Mouse (Mus musculus): ENCODE data around the gene Fam102b. TPM values are rescaled to one million over a fixed set of nuclear protein-coding genes. Genes with fewer than 3 reads are reported as not detected.

Fam102b gene
- polyA plus RNA-seq, 1 experiment: 8.2 TPM

DNA sequence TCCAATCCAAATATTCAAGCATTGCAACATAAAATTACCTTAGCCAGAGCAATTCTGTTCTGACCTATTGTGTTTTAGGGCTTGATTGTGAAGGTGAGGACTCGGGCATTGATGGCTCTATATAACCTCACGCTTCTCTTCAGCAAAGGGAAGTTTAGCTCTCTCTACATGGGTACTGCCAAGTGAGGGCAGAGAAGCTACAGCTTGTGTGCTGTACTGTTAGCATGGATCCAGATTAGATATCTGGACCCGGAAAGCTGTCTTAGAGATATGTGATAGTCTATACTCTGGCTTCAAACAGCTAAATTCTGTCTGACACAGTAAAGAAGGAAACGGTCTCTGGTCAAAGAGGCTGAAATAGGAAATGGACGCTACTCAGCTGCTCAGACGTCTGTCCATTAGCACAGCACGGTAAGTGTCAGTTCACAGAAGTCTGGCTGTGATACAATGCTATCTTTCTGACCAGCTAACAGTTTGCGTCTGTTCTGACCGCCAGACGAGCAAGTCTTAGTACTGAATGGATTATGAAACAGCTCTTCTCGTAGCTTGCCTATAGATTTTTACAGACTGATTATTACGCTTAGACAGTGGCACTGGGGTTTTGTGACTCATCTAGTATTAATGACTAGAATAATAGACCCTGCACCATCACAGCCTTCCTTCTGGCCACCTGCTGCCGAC is 53.3 kb downstream of the Fam102b start:
- no peaks in the 10 kb centered on the region for H3K27me3 ChIP-seq (ENCODE audit: control insufficient read depth, insufficient read depth, insufficient read length)
- no peak overlapping the region for H3ac ChIP-seq (ENCODE audit: control insufficient read depth, insufficient read length, low read depth)
- no peak overlapping the region for H3K4me3 ChIP-seq (ENCODE audit: insufficient read depth, poor library complexity, severe bottlenecking)
- H3K36me3 ChIP-seq (ENCODE audit: control insufficient read depth, insufficient read depth): peaks cover 48% of the 10 kb centered on the region
- no peaks in the 10 kb centered on the region for H3K79me2 ChIP-seq (ENCODE audit: control insufficient read depth, insufficient read depth)
- TF ChIP-seq MYOD1 (IDR thresholded peaks at IDR 0.05; ENCODE audit: control insufficient read depth, insufficient read length, low read depth) (peak; percentile 20), FOSL1 (IDR thresholded peaks at IDR 0.05; ENCODE audit: insufficient read depth, low read length, poor library complexity, severe bottlenecking) (no peak)
- H3K79me3 ChIP-seq (ENCODE audit: low read depth): no peaks in the 10 kb centered on the region

DNA sequence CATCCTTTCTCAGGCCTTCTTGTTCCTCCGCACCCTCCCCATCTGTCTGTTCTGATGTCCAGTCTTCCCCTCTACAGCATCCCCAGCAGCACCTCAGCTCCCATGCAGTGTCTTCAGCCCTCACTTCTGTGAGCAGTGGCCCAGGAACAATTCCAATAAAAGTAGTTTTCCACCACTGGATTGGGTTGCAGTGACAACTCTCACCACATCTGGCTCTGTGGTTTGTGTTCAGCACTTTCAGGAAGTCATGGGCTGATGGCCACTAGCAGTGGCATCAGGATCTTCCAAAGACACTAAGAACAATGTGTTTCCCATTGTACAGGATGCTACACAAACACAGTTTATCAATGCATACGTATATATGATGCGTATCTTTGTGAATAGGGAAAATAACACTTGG is 61.4 kb downstream of the Fam102b start:
- H3ac ChIP-seq (ENCODE audit: control insufficient read depth, insufficient read length, low read depth): no peak overlapping the region
- TF ChIP-seq CEBPB (IDR thresholded peaks at IDR 0.05; ENCODE audit: low read depth) (no peak), MYOG (IDR thresholded peaks at IDR 0.05; ENCODE audit: control insufficient read depth, extremely low read depth, insufficient read length) (no peak), FOSL1 (IDR thresholded peaks at IDR 0.05; ENCODE audit: insufficient read depth, low read length, poor library complexity, severe bottlenecking) (no peak), CTCF (IDR thresholded peaks at IDR 0.05; ENCODE audit: control insufficient read depth, insufficient read depth, insufficient read length) (no peak), MYOD1 (IDR thresholded peaks at IDR 0.05; ENCODE audit: control insufficient read depth, insufficient read length, low read depth) (no peak), USF1 (IDR thresholded peaks at IDR 0.05; ENCODE audit: low read depth) (no peak), MAX (IDR thresholded peaks at IDR 0.05) (no peak)
- H3K36me3 ChIP-seq (ENCODE audit: control insufficient read depth, insufficient read depth): no peaks in the 10 kb centered on the region
- no peaks in the 10 kb centered on the region for H3K27me3 ChIP-seq (ENCODE audit: control insufficient read depth, insufficient read depth, insufficient read length)
- no peaks in the 10 kb centered on the region for H3K79me2 ChIP-seq (ENCODE audit: control insufficient read depth, insufficient read depth)
- H3K79me3 ChIP-seq (ENCODE audit: low read depth): no peaks in the 10 kb centered on the region
- no peak overlapping the region for H3K4me3 ChIP-seq (ENCODE audit: insufficient read depth, poor library complexity, severe bottlenecking)

GRCm38 (mm10) chr3:108964361-108965044 is 62.9 kb downstream of the Fam102b start:
- TF ChIP-seq MYOG (IDR thresholded peaks at IDR 0.05; ENCODE audit: control insufficient read depth, extremely low read depth, insufficient read length): no peak
- no peak for TF ChIP-seq MYOD1 (IDR thresholded peaks at IDR 0.05; ENCODE audit: control insufficient read depth, insufficient read length, low read depth)
- TF ChIP-seq CTCF (IDR thresholded peaks at IDR 0.05; ENCODE audit: control insufficient read depth, insufficient read depth, insufficient read length): no peak
- no peak for TF ChIP-seq CEBPB (IDR thresholded peaks at IDR 0.05; ENCODE audit: low read depth)
- no peak for TF ChIP-seq MAX (IDR thresholded peaks at IDR 0.05)
- no peak for TF ChIP-seq FOSL1 (IDR thresholded peaks at IDR 0.05; ENCODE audit: insufficient read depth, low read length, poor library complexity, severe bottlenecking)
- no peak for TF ChIP-seq USF1 (IDR thresholded peaks at IDR 0.05; ENCODE audit: low read depth)
- H3K79me3 ChIP-seq (ENCODE audit: low read depth): no peaks in the 10 kb centered on the region
- no peaks in the 10 kb centered on the region for H3K27me3 ChIP-seq (ENCODE audit: control insufficient read depth, insufficient read depth, insufficient read length)

GRCm38 (mm10) chr3:108963776-108964175 is 63.6 kb downstream of the Fam102b start:
- H3ac ChIP-seq (ENCODE audit: control insufficient read depth, insufficient read length, low read depth): no peak overlapping the region
- no peak for TF ChIP-seq MYOD1 (IDR thresholded peaks at IDR 0.05; ENCODE audit: control insufficient read depth, insufficient read length, low read depth)
- no peaks in the 10 kb centered on the region for H3K79me3 ChIP-seq (ENCODE audit: low read depth)
- H3K4me3 ChIP-seq (ENCODE audit: insufficient read depth, poor library complexity, severe bottlenecking): no peak overlapping the region
- H3K27me3 ChIP-seq (ENCODE audit: control insufficient read depth, insufficient read depth, insufficient read length): no peaks in the 10 kb centered on the region
- H3K36me3 ChIP-seq (ENCODE audit: control insufficient read depth, insufficient read depth): no peaks in the 10 kb centered on the region
- H3K79me2 ChIP-seq (ENCODE audit: control insufficient read depth, insufficient read depth): no peaks in the 10 kb centered on the region

More at GRCm38 (mm10) chr3:108964361-108965044, 62.9 kb downstream of the Fam102b start:
- H3K79me2 ChIP-seq (ENCODE audit: control insufficient read depth, insufficient read depth): no peaks in the 10 kb centered on the region
- no peak overlapping the region for H3ac ChIP-seq (ENCODE audit: control insufficient read depth, insufficient read length, low read depth)
- no peak overlapping the region for H3K4me3 ChIP-seq (ENCODE audit: insufficient read depth, poor library complexity, severe bottlenecking)
- H3K36me3 ChIP-seq (ENCODE audit: control insufficient read depth, insufficient read depth): no peaks in the 10 kb centered on the region

GRCm38 (mm10) chr3:108963278-108963677 is 64.1 kb downstream of the Fam102b start:
- no peak overlapping the region for H3ac ChIP-seq (ENCODE audit: control insufficient read depth, insufficient read length, low read depth)
- no peak overlapping the region for H3K4me3 ChIP-seq (ENCODE audit: insufficient read depth, poor library complexity, severe bottlenecking)
- H3K79me3 ChIP-seq (ENCODE audit: low read depth): no peaks in the 10 kb centered on the region
- H3K36me3 ChIP-seq (ENCODE audit: control insufficient read depth, insufficient read depth): no peaks in the 10 kb centered on the region
- no peaks in the 10 kb centered on the region for H3K79me2 ChIP-seq (ENCODE audit: control insufficient read depth, insufficient read depth)
- H3K27me3 ChIP-seq (ENCODE audit: control insufficient read depth, insufficient read depth, insufficient read length): no peaks in the 10 kb centered on the region
- TF ChIP-seq CTCF (IDR thresholded peaks at IDR 0.05; ENCODE audit: control insufficient read depth, insufficient read depth, insufficient read length) (no peak), MYOG (IDR thresholded peaks at IDR 0.05; ENCODE audit: control insufficient read depth, extremely low read depth, insufficient read length) (no peak), MAX (IDR thresholded peaks at IDR 0.05) (no peak), MYOD1 (IDR thresholded peaks at IDR 0.05; ENCODE audit: control insufficient read depth, insufficient read length, low read depth) (no peak), USF1 (IDR thresholded peaks at IDR 0.05; ENCODE audit: low read depth) (no peak), CEBPB (IDR thresholded peaks at IDR 0.05; ENCODE audit: low read depth) (no peak), FOSL1 (IDR thresholded peaks at IDR 0.05; ENCODE audit: insufficient read depth, low read length, poor library complexity, severe bottlenecking) (no peak)

- Histone ChIP-seq H3K27me3 (ENCODE audit: control insufficient read depth, insufficient read depth, insufficient read length) (no peaks in the 10 kb centered on the region), H3ac (ENCODE audit: control insufficient read depth, insufficient read length, low read depth) (no peak overlapping the region), H3K4me3 (ENCODE audit: insufficient read depth, poor library complexity, severe bottlenecking) (no peak overlapping the region)
Observed at GRCm38 (mm10) chr3:108961655-108962054, 65.8 kb downstream of the Fam102b start.

More at GRCm38 (mm10) chr3:108961655-108962054, 65.8 kb downstream of the Fam102b start:
- Histone ChIP-seq H3K79me3 (ENCODE audit: low read depth) (no peaks in the 10 kb centered on the region), H3K36me3 (ENCODE audit: control insufficient read depth, insufficient read depth) (no peaks in the 10 kb centered on the region), H3K79me2 (ENCODE audit: control insufficient read depth, insufficient read depth) (no peaks in the 10 kb centered on the region)
- no peak for TF ChIP-seq CEBPB (IDR thresholded peaks at IDR 0.05; ENCODE audit: low read depth)
- no peak for TF ChIP-seq MYOG (IDR thresholded peaks at IDR 0.05; ENCODE audit: control insufficient read depth, extremely low read depth, insufficient read length)
- no peak for TF ChIP-seq MYOD1 (IDR thresholded peaks at IDR 0.05; ENCODE audit: control insufficient read depth, insufficient read length, low read depth)
